Mouse (Mus musculus): ENCODE results near the gene Doc2a. TPM values are rescaled to one million over a fixed set of nuclear protein-coding genes. Genes with fewer than 3 reads are reported as not detected.

The Doc2a gene
- total RNA-seq, 2 experiments from 2014 or later, result 0.26 to 0.32 TPM

GRCm38 (mm10) chr7:126823202-126823711, 24.0 kb upstream of the Doc2a start:
- DNase-seq (ENCODE audit: low spot score in 2 of 2), result no peak

- DNase-seq (ENCODE audit: low spot score in 2 of 2), result no peak
Measured at GRCm38 (mm10) chr7:126823940-126824339, 23.3 kb upstream of the Doc2a start.

GRCm38 (mm10) chr7:126825403-126825802, 21.8 kb upstream of the Doc2a start:
- DNase-seq (ENCODE audit: low spot score in 2 of 2), result no peak

DNA sequence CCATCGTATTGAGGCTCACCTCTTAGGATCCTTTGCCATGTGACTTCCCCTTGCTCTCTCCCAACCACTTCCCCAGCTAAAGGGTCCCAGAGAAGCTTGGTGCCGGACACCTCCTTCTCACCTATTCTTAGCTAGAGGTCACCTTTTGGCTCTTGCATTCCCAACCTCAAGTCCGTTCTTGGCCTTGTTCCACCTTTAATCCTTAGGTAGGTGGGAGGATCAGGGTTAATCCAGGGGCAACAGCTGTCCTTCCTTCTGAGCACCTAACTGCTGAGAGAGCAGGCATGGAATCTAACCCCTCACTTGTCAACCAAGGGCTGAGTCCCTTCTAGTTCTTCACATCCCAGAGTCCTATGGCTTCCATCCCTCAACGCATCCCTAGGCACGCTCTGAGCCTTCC, 21.3 kb upstream of the Doc2a start:
- DNase-seq (ENCODE audit: low spot score in 2 of 2), result no peak

DNA sequence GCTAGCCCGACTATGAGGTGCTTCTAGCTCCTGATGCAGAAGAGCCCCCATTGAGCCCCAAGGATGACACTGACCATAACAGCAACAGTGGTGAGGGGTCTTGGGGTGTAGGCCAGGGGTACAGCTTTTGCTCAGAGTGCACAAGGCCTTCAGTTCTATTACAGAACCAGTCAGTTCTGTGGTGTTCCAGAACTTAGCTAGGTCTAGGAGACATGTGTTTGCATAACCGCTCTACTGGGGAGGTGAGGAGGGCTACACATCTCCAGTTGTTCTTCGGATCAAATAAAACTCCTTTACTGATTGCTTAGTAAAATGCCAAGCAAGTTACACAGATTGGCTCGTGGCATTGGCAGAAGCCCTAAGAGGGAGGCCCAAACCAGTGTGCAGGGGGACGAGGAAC, 15.7 kb upstream of the Doc2a start, which contains the start of gene 4930451I11Rik:
4930451I11Rik (minus strand) TSS at position 101 of the 400 bp plus-strand sequence.
- DNase-seq (ENCODE audit: low spot score in 2 of 2), result no peak

DNA sequence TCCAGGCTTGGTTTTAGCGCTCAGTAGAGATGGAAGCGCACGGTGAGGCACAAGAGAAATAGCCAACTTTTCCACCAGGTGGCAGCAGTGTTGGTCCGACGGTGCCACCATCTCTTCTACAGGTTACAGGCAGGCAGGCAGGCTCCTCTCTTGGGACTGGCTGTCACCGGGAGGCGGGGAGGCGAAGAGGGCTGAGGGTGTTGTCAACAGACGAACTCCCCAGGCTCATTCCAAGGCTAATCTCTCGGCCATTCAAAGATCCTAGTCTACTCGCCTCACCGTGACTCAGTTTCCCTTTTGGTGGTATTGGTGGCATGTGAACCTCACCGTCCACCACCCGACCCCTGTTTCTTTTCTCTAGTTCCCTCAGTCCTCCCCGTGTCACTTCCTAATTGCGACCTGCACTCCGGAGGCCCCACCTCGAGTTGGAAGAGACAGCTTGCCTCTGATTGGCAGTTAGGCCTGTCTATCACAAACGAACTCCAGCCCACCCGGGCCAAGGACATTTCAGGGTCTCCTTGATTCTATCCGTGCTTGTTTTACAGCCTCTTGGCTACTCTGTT, 15.1 kb upstream of the Doc2a start:
- peak in 1 of 2 experiments; percentile 64 for DNase-seq (ENCODE audit: low spot score in 2 of 2)

- no peak for DNase-seq (ENCODE audit: low spot score in 2 of 2)
Measured at GRCm38 (mm10) chr7:126833294-126833693, 13.9 kb upstream of the Doc2a start.

DNA sequence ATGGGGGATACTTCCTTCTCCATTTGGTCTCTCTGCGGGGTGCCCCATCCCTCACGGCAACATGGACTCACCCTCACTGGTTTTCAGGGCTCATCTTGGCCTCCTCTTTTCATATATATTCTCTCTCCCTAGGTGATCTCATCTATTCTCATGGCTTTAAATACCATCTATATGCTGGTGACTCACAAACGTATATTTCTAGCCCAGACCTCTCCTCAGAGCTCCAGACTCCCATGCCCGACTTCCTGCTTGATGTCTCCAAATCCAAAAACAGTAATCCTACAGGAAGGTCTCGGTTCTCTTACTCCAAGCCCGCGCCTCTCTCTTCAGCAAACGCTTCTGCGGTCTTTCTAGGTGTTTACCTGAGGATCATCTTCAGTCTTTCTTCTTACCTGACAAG, 3.9 kb upstream of the Doc2a start:
- DNase-seq (ENCODE audit: low spot score in 2 of 2), result no peak

DNA sequence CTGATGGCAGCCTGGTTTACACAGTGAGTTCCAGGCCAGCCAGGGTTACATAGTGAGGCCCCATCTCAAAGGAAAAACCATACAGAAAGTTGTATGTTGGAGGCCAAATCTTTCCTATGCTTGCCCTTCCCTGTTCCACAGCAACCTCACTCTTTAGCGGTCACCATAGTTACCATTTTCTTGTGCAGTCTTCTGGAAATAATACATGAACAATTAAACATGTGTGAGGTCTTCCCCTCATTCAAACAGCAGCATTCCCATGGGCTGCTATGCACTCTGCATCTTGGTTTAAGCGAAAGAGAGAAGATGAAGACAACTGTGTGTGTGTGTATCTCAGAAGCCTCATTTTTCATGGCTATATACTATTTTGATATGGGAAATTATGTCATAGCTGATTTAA, 1.7 kb upstream of the Doc2a start:
- no peak for DNase-seq (ENCODE audit: low spot score in 2 of 2)

GRCm38 (mm10) chr7:126847421-126848398, 494 bp downstream of the Doc2a start:
- no peak for DNase-seq (ENCODE audit: low spot score in 2 of 2)

DNA sequence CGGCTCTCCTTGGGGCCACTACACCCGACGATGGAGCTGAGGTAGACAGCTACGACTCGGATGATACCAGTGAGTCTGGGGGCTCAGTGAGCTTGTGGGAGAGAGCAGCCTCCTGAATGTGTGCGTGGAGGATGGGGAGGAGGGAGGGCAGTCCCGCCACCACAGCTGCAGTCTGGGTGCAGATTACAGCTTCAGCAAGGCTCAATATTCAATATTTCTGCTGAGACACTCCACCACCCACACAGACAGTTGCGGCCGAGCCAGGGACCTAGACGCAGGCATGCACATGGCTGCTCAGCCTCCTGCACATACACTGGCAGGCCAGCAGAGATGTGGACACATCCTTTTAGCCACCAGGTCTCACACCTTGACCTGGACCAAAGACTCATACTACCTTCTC, 1.6 kb downstream of the Doc2a start:
- no peak for DNase-seq (ENCODE audit: low spot score in 2 of 2)

- no peak for DNase-seq (ENCODE audit: low spot score in 2 of 2)
Measured at GRCm38 (mm10) chr7:126850161-126850560, 2.9 kb downstream of the Doc2a start.

DNA sequence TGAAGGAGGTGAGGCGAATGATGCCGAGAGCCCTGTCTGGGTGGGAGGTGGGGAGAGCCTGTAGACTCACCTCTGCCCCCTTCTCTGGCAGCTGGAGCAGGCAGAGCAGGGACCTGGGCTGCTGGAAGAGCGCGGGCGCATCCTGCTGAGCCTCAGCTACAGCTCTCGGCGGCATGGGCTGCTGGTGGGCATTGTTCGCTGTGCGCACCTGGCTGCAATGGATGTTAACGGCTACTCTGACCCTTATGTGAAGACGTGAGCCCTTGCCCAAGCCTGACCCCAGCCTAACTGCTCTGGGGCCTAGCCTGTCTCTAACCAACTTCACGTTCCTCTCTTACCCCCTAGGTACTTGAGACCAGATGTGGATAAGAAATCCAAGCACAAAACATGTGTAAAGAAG, 4.0 kb downstream of the Doc2a start:
- no peak for DNase-seq (ENCODE audit: low spot score in 2 of 2)

GRCm38 (mm10) chr7:126853454-126853853, 6.2 kb downstream of the Doc2a start:
- no peak for DNase-seq (ENCODE audit: low spot score in 2 of 2)

- DNase-seq (ENCODE audit: low spot score in 2 of 2), result no peak
Measured at GRCm38 (mm10) chr7:126855641-126856040, 8.4 kb downstream of the Doc2a start.

DNA sequence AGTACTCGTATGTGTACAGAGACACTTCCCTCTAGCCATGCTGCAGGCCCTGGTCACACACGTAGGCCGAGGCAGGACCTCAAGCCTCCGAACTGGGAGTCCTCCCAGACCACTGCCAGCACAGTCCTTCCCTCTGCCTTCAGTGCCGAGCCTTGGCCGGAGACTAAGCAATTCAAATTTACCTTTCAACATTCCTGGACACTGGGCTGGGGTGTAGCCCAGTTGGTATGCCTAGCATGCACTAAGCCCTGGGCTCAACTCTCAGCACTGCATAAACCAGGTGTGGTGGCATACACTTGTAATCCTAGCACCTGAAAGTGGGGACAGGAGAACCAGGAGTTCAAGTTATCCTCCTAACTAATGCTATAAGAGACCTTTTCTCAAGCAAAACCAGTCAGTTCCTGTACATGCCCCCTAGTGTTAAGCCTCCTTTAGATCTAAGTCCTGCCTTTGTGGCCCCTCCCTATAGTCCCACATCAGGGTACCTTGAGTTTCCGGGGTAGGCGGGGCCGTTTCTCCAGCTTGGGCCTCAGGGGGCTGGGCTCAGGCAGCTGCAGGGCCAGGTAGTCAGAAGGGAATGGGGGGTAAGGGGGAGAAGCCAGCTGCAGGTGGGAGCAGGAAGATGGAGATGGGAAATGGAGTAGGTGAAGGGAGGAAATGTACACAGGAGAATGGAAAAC, 9.7 kb downstream of the Doc2a start:
- no peak for DNase-seq (ENCODE audit: low spot score in 2 of 2)

- no peak for DNase-seq (ENCODE audit: low spot score in 2 of 2)
Measured at GRCm38 (mm10) chr7:126860987-126861386, 13.8 kb downstream of the Doc2a start.

- DNase-seq (ENCODE audit: low spot score in 2 of 2), result peak; percentile 90 to 96
Measured at GRCm38 (mm10) chr7:126861429-126862130, 14.4 kb downstream of the Doc2a start, which contains the start of gene Hirip3. Hirip3 (plus strand) TSS chr7:126861972.

- DNase-seq (ENCODE audit: low spot score in 2 of 2), result peak; percentile 92 to 96
Measured at GRCm38 (mm10) chr7:126862147-126862784, 15.1 kb downstream of the Doc2a start, which contains the start of gene Ino80e. Ino80e (minus strand) TSS chr7:126862377.

DNA sequence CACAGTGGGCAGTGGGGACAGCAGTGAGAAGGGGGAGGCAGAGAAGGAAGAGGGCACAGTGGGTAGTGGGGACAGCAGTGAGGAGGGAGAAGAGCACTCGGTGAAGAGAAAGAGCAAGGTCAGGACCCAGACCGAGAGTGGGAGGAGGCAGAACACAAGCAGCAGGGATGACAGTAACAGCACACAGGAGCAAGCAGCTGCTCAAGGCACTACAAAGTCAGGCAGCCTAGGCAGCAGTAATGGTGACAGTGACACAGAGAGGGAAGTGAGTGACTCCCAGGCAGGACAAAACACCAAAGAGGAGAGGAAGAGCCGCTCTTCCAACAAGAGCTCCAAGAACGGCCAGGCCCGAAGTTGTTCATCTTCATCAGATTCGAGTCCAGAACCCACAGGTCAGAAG, 16.6 kb downstream of the Doc2a start:
- DNase-seq (ENCODE audit: low spot score in 2 of 2), result no peak

Data from gastrocnemius, postnatal 4 days (tissue).